Mouse (Mus musculus) MEL (cell line): ENCODE data around the gene Thsd4.

Experiments
- CTCF ChIP-seq, 3 experiments: IDR thresholded peaks in 2 of 3; conservative IDR thresholded peaks in 1 of 3; 2 replicates each; pipeline ENCODE4 v1.5.1; 2011 to 2012; ENCODE audit warnings: low read length in 3 of 3, low read depth in 2 of 3, mild to moderate bottlenecking in 2 of 3, improper control_type of control experiment in 1 of 3, inconsistent platforms in 1 of 3, mixed read lengths in 1 of 3, moderate library complexity in 1 of 3; ENCODE audit not compliant: control insufficient read depth in 1 of 3, insufficient read depth in 1 of 3, poor library complexity in 1 of 3, severe bottlenecking in 1 of 3
- E2F4 ChIP-seq: IDR thresholded peaks from 2 replicates; pipeline ENCODE4 v1.6.1; 2011; ENCODE audit warnings: low read depth, low read length, improper control_type of control experiment, borderline replicate concordance
- HCFC1 ChIP-seq: IDR thresholded peaks from 2 replicates; pipeline ENCODE4 v1.6.1; 2012; ENCODE audit warnings: low read depth, mild to moderate bottlenecking, inconsistent platforms, low read length, improper control_type of control experiment, moderate library complexity
- POLR2AphosphoS5 ChIP-seq: IDR thresholded peaks from 2 replicates; pipeline ENCODE4 v1.6.1; 2012; ENCODE audit warnings: low read depth, borderline replicate concordance, mild to moderate bottlenecking, inconsistent platforms, low read length, moderate library complexity, mixed read lengths
- USF2 ChIP-seq, 2 experiments: IDR thresholded peaks; 2 replicates each; pipeline ENCODE4 v1.6.1; 2011 to 2012; ENCODE audit warnings: improper control_type of control experiment in 2 of 2, low read length in 2 of 2, borderline replicate concordance in 1 of 2, inconsistent platforms in 1 of 2, low read depth in 1 of 2, mild to moderate bottlenecking in 1 of 2; ENCODE audit not compliant: insufficient read depth in 1 of 2

DNA sequence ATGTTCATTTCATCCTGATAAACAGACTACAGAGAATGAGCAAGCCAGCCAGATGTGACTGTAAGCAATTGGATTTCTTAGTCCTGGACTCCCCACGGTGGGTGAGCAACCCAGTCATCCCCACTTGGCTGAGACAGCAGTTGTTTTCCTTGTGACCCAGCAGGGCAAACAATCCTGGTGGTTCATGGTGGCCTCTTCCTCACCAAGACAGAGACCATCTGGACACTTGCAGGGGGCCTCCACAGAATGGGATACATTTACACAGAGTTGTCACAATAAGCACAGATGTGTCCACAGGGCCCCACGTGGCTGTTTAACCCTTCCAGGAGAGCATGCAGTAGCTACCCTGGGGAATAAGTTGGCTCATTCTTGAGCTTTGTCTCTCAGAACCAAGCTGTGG, 123.8 kb downstream of the Thsd4 start:
- TF ChIP-seq CTCF (IDR thresholded peaks at IDR 0.05 in 2 of 3, conservative IDR thresholded peaks at IDR 0.05 in 1 of 3; ENCODE audit: control insufficient read depth in 1 of 3, insufficient read depth in 1 of 3, low read depth in 2 of 3, low read length in 3 of 3, poor library complexity in 1 of 3, severe bottlenecking in 1 of 3) (no peak), E2F4 (no peak), HCFC1 (no peak), POLR2AphosphoS5 (no peak), USF2 (IDR thresholded peaks at IDR 0.05; ENCODE audit: borderline replicate concordance in 1 of 2, insufficient read depth in 1 of 2, low read depth in 1 of 2, low read length in 2 of 2) (no peak)
